Mouse (Mus musculus): ENCODE data around the gene Clca1.
A peak's percentile ranks its signal among the peaks of the same experiment; 100 is the strongest.
"Not testable (repeated sequence)": the region's sequence is repeated elsewhere in the genome, so short reads cannot be mapped to it uniquely, and the experiment has no call there.

The Clca1 gene

GRCm38 (mm10) chr3:145032676-145033075 is at the start of gene Clca1:
Gene Clca1 (minus strand): TSS chr3:145032776.
- no peak for DNase-seq (ENCODE audit: low spot score)

- no peak for DNase-seq (ENCODE audit: low spot score)
These were observed 48.3 kb upstream of the Clca1 start for GRCm38 (mm10) chr3:145080904-145081303.

GRCm38 (mm10) chr3:145078405-145078804 is 45.8 kb upstream of the Clca1 start:
- no peak for DNase-seq (ENCODE audit: low spot score)

DNA sequence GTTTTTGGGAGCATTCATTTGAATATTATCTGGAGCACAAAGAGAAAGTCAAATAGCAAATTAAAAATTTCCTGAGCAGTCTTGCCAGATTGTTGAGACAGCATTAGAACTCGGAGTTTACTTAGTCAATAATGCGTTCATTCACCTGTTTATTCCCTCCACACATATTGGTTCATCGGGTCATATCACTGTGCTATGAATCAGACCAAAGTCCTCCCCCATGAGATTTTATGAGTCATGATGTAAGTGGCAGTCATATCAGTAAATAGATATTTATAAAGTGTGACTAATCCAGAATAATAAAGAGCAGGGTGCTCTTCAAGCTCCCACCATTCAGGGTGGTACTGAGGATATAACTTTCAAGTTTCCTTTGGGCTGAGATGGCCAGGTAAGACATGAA is 39.8 kb upstream of the Clca1 start:
- no peak for DNase-seq (ENCODE audit: low spot score)

DNA sequence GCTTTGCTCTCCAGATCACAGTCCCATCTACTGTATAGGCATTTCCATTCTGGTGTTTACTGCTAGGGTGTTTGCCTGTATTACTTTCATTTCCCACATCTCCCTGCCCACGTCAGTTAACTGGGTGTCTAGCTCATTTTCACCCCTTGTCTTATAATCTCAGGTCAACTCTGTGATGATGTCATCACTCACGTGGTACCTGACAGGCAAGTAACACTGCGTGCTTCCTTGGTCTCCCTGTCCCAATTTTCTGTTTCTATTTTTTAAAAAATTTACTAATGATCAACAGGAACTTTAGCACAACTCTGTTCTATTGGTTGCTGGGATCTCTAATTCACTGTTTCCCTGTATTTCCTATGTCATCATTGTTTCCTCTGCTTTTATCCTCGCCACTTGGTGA is 36.4 kb upstream of the Clca1 start:
- no peak for DNase-seq (ENCODE audit: low spot score)

GRCm38 (mm10) chr3:145055138-145055537 is 22.6 kb upstream of the Clca1 start:
- DNase-seq (ENCODE audit: low spot score): not testable (repeated sequence)

DNA sequence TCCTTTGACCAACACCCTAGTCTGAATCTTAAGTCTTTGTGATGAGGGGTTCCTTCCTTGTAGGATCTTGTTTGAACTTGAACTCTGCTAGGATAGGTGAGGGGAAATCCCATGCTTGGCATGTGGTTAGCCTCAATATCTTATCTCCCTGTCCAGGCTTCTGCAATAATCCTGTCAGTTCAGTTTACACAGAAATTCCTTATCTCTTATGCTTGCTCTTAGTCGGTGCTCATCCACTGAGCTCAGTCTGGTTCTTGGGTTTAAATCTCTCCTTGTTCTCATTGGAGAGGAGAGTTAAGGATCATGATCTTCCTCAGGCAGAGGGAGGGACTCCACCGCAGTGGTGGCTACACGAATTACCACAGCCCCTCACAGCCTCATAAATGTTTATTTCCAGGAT is 17.2 kb upstream of the Clca1 start:
- DNase-seq (ENCODE audit: low spot score): no peak

GRCm38 (mm10) chr3:145038813-145039212 is 6.2 kb upstream of the Clca1 start:
- DNase-seq (ENCODE audit: low spot score): no peak

- DNase-seq (ENCODE audit: low spot score): no peak
These were observed 4.5 kb downstream of the Clca1 start for GRCm38 (mm10) chr3:145028036-145028435.

DNA sequence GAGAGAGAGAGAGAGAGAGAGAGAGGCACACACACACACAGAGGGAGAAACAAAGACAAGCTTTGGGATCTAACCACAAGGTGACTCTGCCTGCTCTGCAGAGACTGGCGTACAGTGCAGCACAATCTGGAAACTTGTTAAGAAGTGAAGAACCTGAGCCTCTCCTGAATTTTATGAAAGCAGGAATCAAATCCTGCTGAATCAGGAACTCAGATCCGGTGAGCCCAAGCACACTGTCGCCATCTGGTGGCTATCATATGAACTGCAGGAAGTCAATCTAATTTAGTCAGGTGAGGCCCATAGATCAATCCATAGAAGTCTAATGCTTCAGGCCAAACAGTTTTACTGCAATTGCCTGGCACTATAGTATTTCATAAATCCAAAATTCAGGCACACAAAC is 5.8 kb downstream of the Clca1 start:
- DNase-seq (ENCODE audit: low spot score): peak; percentile 65

DNA sequence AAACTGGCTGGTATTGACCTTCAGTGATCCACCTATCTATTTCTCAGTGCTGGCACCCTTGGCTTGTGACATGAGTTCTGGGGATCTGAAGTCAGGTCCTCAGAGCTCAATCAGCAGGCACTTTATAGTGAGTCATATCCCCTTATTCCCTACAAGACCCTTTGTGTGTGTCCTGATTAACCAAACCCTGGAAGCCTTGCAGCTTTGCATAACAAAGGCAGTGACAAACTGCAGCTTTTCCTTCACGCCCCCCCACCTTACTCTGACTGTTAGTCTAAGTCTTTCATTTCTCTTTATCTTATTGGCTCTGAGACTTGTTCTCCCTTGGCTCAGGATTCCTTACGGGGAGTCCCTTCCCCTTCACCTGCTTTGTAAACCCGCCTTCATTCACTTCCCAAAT is 14.8 kb downstream of the Clca1 start:
- DNase-seq (ENCODE audit: low spot score): no peak

GRCm38 (mm10) chr3:145004422-145004821 is 28.2 kb downstream of the Clca1 start:
- no peak for DNase-seq (ENCODE audit: low spot score)

GRCm38 (mm10) chr3:145000912-145001311 is 31.7 kb downstream of the Clca1 start:
- no peak for DNase-seq (ENCODE audit: low spot score)

- no peak for DNase-seq (ENCODE audit: low spot score)
These were observed 39.5 kb downstream of the Clca1 start for GRCm38 (mm10) chr3:144993055-144993454.

- no peak for DNase-seq (ENCODE audit: low spot score)
These were observed 40.0 kb downstream of the Clca1 start for GRCm38 (mm10) chr3:144992618-144993017.

DNA sequence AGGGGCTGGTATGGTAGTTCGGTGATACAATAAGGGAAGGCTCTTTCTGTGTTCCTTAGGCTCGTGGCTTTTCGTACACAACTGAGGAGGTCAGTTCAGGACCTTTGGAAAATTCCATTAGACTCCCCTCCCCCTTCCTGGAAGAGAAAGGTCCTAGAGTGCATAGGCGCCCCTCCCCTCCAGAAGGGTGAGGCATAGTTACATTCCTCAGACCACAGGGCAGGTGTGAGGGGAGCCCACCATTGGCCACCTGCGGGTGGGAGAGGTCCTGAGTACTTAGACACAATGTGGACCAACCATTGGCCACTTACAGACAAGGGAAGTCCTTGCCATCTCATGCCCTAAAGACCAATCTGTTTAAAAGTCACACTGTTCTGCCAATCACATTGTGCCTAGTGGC is 46.7 kb downstream of the Clca1 start:
- no peak for DNase-seq (ENCODE audit: low spot score)

- DNase-seq (ENCODE audit: low spot score): no peak
These were observed 52.0 kb downstream of the Clca1 start for GRCm38 (mm10) chr3:144980551-144980950.

DNA sequence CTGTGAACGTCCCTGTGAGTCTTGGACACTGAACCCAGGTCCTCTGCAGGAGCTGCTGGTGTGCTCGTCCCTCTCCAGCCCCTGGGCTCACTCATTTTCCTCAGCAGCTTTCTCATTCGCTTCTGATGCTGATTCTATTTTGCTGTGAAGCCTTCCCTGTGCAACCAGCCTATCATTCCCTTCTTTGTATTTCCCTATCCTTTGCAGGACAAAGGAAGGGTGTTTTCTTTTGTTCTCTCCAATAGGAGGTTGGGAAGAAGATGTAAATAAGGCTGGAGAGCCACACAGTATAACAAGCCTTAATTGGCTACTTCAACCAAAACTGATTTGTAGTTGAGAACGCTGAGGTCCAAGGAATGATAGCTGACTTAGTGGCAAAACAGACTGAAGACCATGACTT is 54.9 kb downstream of the Clca1 start:
- DNase-seq (ENCODE audit: low spot score): no peak

- no peak for DNase-seq (ENCODE audit: low spot score)
These were observed 56.5 kb downstream of the Clca1 start for GRCm38 (mm10) chr3:144976091-144976490.

GRCm38 (mm10) chr3:144974945-144975344 is 57.6 kb downstream of the Clca1 start, which contains the start of gene Clca4a:
Gene Clca4a (minus strand): TSS chr3:144975045.
- no peak for DNase-seq (ENCODE audit: low spot score)

- no peak for DNase-seq (ENCODE audit: low spot score)
These were observed 60.9 kb downstream of the Clca1 start for GRCm38 (mm10) chr3:144971553-144972270.

GRCm38 (mm10) chr3:144969755-144970154 is 62.8 kb downstream of the Clca1 start:
- DNase-seq (ENCODE audit: low spot score): no peak

DNA sequence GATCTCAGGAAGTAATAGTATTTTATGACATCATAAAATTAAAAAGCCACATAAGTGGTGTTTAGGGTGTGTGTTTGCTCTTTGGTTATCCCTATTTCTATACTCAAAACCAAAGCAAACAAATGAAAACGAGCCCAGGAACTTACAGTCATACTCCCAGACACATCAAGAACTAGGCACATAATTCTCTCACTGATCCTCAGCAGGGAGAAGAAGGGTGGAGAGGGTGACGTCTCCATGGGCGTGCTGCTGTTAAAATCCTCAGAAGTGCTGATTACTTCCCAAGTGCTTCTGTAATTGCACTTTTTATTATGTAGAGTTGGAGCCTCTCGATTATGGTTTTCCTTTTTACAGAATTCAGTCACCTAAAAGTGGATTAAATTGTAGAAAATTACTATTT is 66.5 kb downstream of the Clca1 start:
- DNase-seq (ENCODE audit: low spot score): no peak
